In the genomic region with DNA sequence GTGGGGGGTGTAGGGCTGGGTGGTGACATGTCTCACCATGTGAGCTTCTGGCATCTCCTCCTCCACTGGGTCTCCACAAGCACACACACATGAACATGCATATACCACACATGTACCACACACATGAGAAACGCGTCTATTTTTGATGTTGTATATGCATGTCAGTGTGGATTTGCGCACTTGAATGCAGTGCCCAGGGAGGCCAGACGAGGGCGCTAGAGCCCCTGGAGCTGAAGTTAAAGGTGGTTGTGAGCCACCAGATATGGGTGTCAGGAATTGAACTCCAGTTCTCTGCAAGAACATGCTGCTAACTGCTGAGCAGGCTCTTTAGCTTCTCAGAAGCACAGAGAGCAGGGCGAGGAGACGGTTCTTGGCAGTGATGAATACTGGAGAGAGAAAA, we compare ENCODE assay signal across 14 mouse cellular contexts. TPM values are rescaled to one million over a fixed set of nuclear protein-coding genes. Genes with fewer than 3 reads are reported as not detected.
DNase-seq lines count a peak whose midpoint lies in the region; ATAC-seq and TF ChIP-seq lines count a peak whose summit lies in the region.
"Had no signal": no experiment of that assay in that cellular context is flagged by ENCODE, and none has a peak within 500 bp of the region (broad histone marks: within the 10 kb centered on the region; RNA-seq: fewer than 3 reads in every experiment).

No protein-coding gene starts in this region.

- H3K27me3 ChIP-seq in thymus, adult 2 months (ENCODE audit: control insufficient read depth, insufficient read depth, low read length), result no peaks in the 10 kb centered on the region
- no peaks in the 10 kb centered on the region for H3K27me3 ChIP-seq in stomach, postnatal 0 days (ENCODE audit: control insufficient read depth, insufficient read depth, low read length)

- H3K36me3 ChIP-seq in thymus, adult 2 months (ENCODE audit: control insufficient read depth, insufficient read depth, low read length), result peaks cover 12% of the 10 kb centered on the region
- H3K36me3 ChIP-seq in stomach, postnatal 0 days (ENCODE audit: control insufficient read depth, insufficient read depth, low read length), result peaks cover 7% of the 10 kb centered on the region; the same call in 1 of the 2 replicates

- peak; percentile 15 for DNase-seq in cerebellum, adult 8-10 months
- no peak for DNase-seq in cerebellum, adult 18-20 months
- DNase-seq in layer of hippocampus, adult 2 months (ENCODE audit: low spot score in 2 of 2), result no peak
- no peak for DNase-seq in layer of hippocampus, postnatal 14 days (ENCODE audit: low spot score in 2 of 2)
- no peak for DNase-seq in thymus, adult 2 months
- no peak for DNase-seq in thymus, postnatal 14 days
- no peak for DNase-seq in stomach, postnatal 0 days (ENCODE audit: low spot score)
- DNase-seq in adrenal gland, adult 8-10 months, result no peak
- DNase-seq: cerebellum, adult 9-11 months; gastrocnemius, postnatal 14 days; kidney, adult 9 months; layer of hippocampus, postnatal 36 days had no signal

- H3K4me2 ChIP-seq in stomach, postnatal 0 days (replicated peaks; ENCODE audit: low read depth), result no peak overlapping the region

- H3K4me3 ChIP-seq in layer of hippocampus, adult 2 months, result no peak overlapping the region
- H3K4me3 ChIP-seq in thymus, adult 2 months (ENCODE audit: control insufficient read depth, insufficient read depth, low read length), result no peak overlapping the region
- H3K4me3 ChIP-seq in stomach, postnatal 0 days (ENCODE audit: low read depth, low read length), result no peak overlapping the region
- H3K4me3 ChIP-seq: erythroblast, embryonic 14.5 days had no signal

- no peak for TF ChIP-seq POLR2A in thymus, adult 2 months (IDR thresholded peaks at IDR 0.05; ENCODE audit: control insufficient read depth, extremely low read depth, insufficient read depth, low read length, poor library complexity)

- no peak for ATAC-seq in stomach, postnatal 0 days (ENCODE audit: low FRiP score, low TSS enrichment)

- no peaks in the 10 kb centered on the region for H3K9me3 ChIP-seq in stomach, postnatal 0 days (ENCODE audit: control insufficient read depth, low read length)

- no peak overlapping the region for H3K9ac ChIP-seq in stomach, postnatal 0 days (ENCODE audit: low read length)

- 94% methylated on average over 7 of the region's 7 CpGs for WGBS in thymus, adult 2 months
- 89% methylated on average over 7 of the region's 7 CpGs for WGBS in stomach, postnatal 0 days

- no peak for TF ChIP-seq EP300 in stomach, postnatal 0 days (optimal IDR thresholded peaks at IDR 0.05)

- H3K27ac ChIP-seq in layer of hippocampus, adult 2 months, result no peak overlapping the region
- H3K27ac ChIP-seq in thymus, adult 2 months (ENCODE audit: control insufficient read depth, insufficient read depth, low read length), result no peak overlapping the region
- H3K27ac ChIP-seq in stomach, postnatal 0 days (replicated peaks), result no peak overlapping the region

- peak; percentile 64 for TF ChIP-seq CTCF in layer of hippocampus, adult 2 months (conservative IDR thresholded peaks at IDR 0.05)
- peak; percentile 41; the same call in 1 of the 2 replicates for TF ChIP-seq CTCF in thymus, adult 2 months (IDR thresholded peaks at IDR 0.05; ENCODE audit: borderline replicate concordance, control insufficient read depth, extremely low read depth, insufficient read depth, low read length, poor library complexity)
- peak; percentile 53 for TF ChIP-seq CTCF in stomach, postnatal 0 days (IDR thresholded peaks at IDR 0.05; ENCODE audit: low read depth)

- peaks cover 9% of the 10 kb centered on the region for H3K4me1 ChIP-seq in thymus, adult 2 months (replicated peaks; ENCODE audit: control insufficient read depth, insufficient read depth, low read length)
- H3K4me1 ChIP-seq in stomach, postnatal 0 days (replicated peaks; ENCODE audit: control insufficient read depth, insufficient read depth), result no peaks in the 10 kb centered on the region; the same call in 1 of the 2 replicates

RNA-seq across cellular contexts. Expression of gene Zap70, which starts 24.8 kb away (rescaled TPM):
- total RNA-seq in layer of hippocampus, adult 2 months (2021), result 1 to 10 TPM; 3.9 to 5.0 TPM
- 1 to 10 TPM; 4.7 TPM for total RNA-seq in layer of hippocampus, postnatal 14 days (2021)
- 270 and 289 TPM in 2 replicates for polyA plus RNA-seq in thymus, adult 2 months (2012; rRNA removed)
- polyA plus RNA-seq in stomach, postnatal 0 days (2015; fragmentation: Nextera tagmentation; extraction: Ambion mirVana), result 0.25 and 0.42 TPM in 2 replicates
- total RNA-seq in adrenal gland, adult 8-10 months (2022), result under 1 TPM; 0.22 to 0.77 (median 0.55) TPM
- polyA plus RNA-seq: C2C12; erythroblast, embryonic 14.5 days had no signal
